ENCODE assay signal across 8 mouse cellular contexts in genomic region chr11:5100283-5100682, GRCm38 (mm10). TPM values are rescaled to one million over a fixed set of nuclear protein-coding genes. Genes with fewer than 3 reads are reported as not detected.
DNase-seq lines count a peak whose midpoint lies in the region; ATAC-seq and TF ChIP-seq lines count a peak whose summit lies in the region.

No protein-coding gene starts in this region.

- 0 out of 2 replicates have a peak, but pooled peaks have one; percentile 14 for TF ChIP-seq CTCF in kidney, adult 2 months (conservative IDR thresholded peaks at IDR 0.05; ENCODE audit: insufficient read depth, insufficient read length, low read depth, low read length)
- TF ChIP-seq CTCF in bone marrow, adult 2 months (IDR thresholded peaks at IDR 0.05; ENCODE audit: control insufficient read depth, insufficient read depth, low read length) = no peak

- H3K4me2 ChIP-seq in midbrain, embryonic 13.5 days (replicated peaks) = peak overlapping the region; percentile 76

- peak overlapping the region; percentile 70 for H3K4me3 ChIP-seq in kidney, adult 2 months (ENCODE audit: insufficient read depth, low read depth, low read length)
- H3K4me3 ChIP-seq in bone marrow, adult 2 months (replicated peaks; ENCODE audit: control insufficient read depth, low read depth, low read length) = peak overlapping the region; percentile 88
- H3K4me3 ChIP-seq in hindbrain, embryonic 10.5 days = peak overlapping the region; percentile 100
- H3K4me3 ChIP-seq in midbrain, embryonic 13.5 days (replicated peaks) = peak overlapping the region; percentile 99

- peak overlapping the region; percentile 4; the same call in 1 of the 2 replicates for H3K27ac ChIP-seq in kidney, adult 2 months (ENCODE audit: insufficient read depth, low read depth, low read length)
- no peak overlapping the region for H3K27ac ChIP-seq in bone marrow, adult 2 months (ENCODE audit: control insufficient read depth, insufficient read depth, low read depth, low read length, poor library complexity)
- peak overlapping the region; percentile 100 for H3K27ac ChIP-seq in hindbrain, embryonic 10.5 days
- H3K27ac ChIP-seq in midbrain, embryonic 13.5 days = peak overlapping the region; percentile 92

- no peaks in the 10 kb centered on the region for H3K36me3 ChIP-seq in kidney, adult 2 months (ENCODE audit: control insufficient read depth, insufficient read depth, low read length)
- H3K36me3 ChIP-seq in hindbrain, embryonic 10.5 days = peaks cover 51% of the 10 kb centered on the region
- peaks cover 20% of the 10 kb centered on the region for H3K36me3 ChIP-seq in midbrain, embryonic 13.5 days

- no peak for TF ChIP-seq POLR2A in kidney, adult 2 months (IDR thresholded peaks at IDR 0.05; ENCODE audit: low read depth, low read length)
- no peak for TF ChIP-seq POLR2A in bone marrow, adult 2 months (IDR thresholded peaks at IDR 0.05; ENCODE audit: borderline replicate concordance, control insufficient read depth, low read depth, low read length)

- DNase-seq in kidney, adult 2 months = peak; percentile 16
- DNase-seq in kidney, postnatal 10 days = no peak
- DNase-seq in hindbrain, embryonic 10.5 days (ENCODE audit: low spot score) = no peak
- DNase-seq in right cerebral cortex, adult 18-20 months = no peak
- no peak for DNase-seq in thymus, postnatal 10 days (ENCODE audit: low spot score in 2 of 2)
- no peak for DNase-seq in kidney, adult 8-10 months

- no peaks in the 10 kb centered on the region for H3K9me3 ChIP-seq in hindbrain, embryonic 10.5 days
- no peaks in the 10 kb centered on the region for H3K9me3 ChIP-seq in midbrain, embryonic 13.5 days

- WGBS in kidney, adult 2 months = under 1% methylated on average over 7 of the region's 7 CpGs
- 1% methylated on average over 7 of the region's 7 CpGs for WGBS in bone marrow, adult 2 months
- 3% methylated on average over 7 of the region's 7 CpGs for WGBS in hindbrain, embryonic 10.5 days
- WGBS in midbrain, embryonic 13.5 days = under 1% methylated on average over 7 of the region's 7 CpGs

- no peaks in the 10 kb centered on the region for H3K27me3 ChIP-seq in kidney, adult 2 months (replicated peaks; ENCODE audit: control insufficient read depth, insufficient read depth, low read length)
- no peaks in the 10 kb centered on the region for H3K27me3 ChIP-seq in hindbrain, embryonic 10.5 days (ENCODE audit: insufficient read depth, poor library complexity, severe bottlenecking)
- no peaks in the 10 kb centered on the region for H3K27me3 ChIP-seq in midbrain, embryonic 13.5 days

- H3K4me1 ChIP-seq in kidney, adult 2 months (ENCODE audit: control insufficient read depth, insufficient read depth, low read length) = peaks cover 7% of the 10 kb centered on the region; the same call in 1 of the 2 replicates
- no peaks in the 10 kb centered on the region; the same call in 1 of the 2 replicates for H3K4me1 ChIP-seq in bone marrow, adult 2 months (ENCODE audit: control insufficient read depth, insufficient read depth, low read length)
- peaks cover 35% of the 10 kb centered on the region for H3K4me1 ChIP-seq in hindbrain, embryonic 10.5 days (replicated peaks)
- H3K4me1 ChIP-seq in midbrain, embryonic 13.5 days (replicated peaks) = peaks cover 38% of the 10 kb centered on the region

- no peak for ATAC-seq in midbrain, embryonic 13.5 days

- H3K9ac ChIP-seq in midbrain, embryonic 13.5 days (replicated peaks) = peak overlapping the region; percentile 99

RNA-seq across cellular contexts. Expression of gene Ewsr1, which starts 1.2 kb away (rescaled TPM):
- polyA plus RNA-seq in kidney, adult 2 months (2012; rRNA removed) = 204 and 218 TPM in 2 replicates
- polyA plus RNA-seq in bone marrow, adult 2 months (2011; ENCODE audit: insufficient read depth, insufficient read length, low replicate concordance, missing spikeins) = 342 and 464 TPM in 2 replicates
- polyA plus RNA-seq in hindbrain, embryonic 10.5 days (2016; fragmentation: Nextera tagmentation; extraction: Ambion mirVana) = 877 and 924 TPM in 2 replicates
- 724 and 776 TPM in 2 replicates for polyA plus RNA-seq in midbrain, embryonic 13.5 days (2015; fragmentation: Nextera tagmentation; extraction: Ambion mirVana)

RNA-seq across cellular contexts. Expression of gene Rhbdd3, which starts 1.6 kb away (rescaled TPM):
- 26.4 and 35.6 TPM in 2 replicates for polyA plus RNA-seq in kidney, adult 2 months (2012; rRNA removed)
- 13.8 and 14.7 TPM in 2 replicates for polyA plus RNA-seq in bone marrow, adult 2 months (2011; ENCODE audit: insufficient read depth, insufficient read length, low replicate concordance, missing spikeins)
- 29.1 and 29.3 TPM in 2 replicates for polyA plus RNA-seq in hindbrain, embryonic 10.5 days (2016; fragmentation: Nextera tagmentation; extraction: Ambion mirVana)
- 32.8 and 33.1 TPM in 2 replicates for polyA plus RNA-seq in midbrain, embryonic 13.5 days (2015; fragmentation: Nextera tagmentation; extraction: Ambion mirVana)

RNA-seq across cellular contexts. Expression of gene Gas2l1, which starts 35.2 kb away (rescaled TPM):
- polyA plus RNA-seq in kidney, adult 2 months (2012; rRNA removed) = 40.2 and 48.3 TPM in 2 replicates
- 40.2 and 78.2 TPM in 2 replicates for polyA plus RNA-seq in bone marrow, adult 2 months (2011; ENCODE audit: insufficient read depth, insufficient read length, low replicate concordance, missing spikeins)
- polyA plus RNA-seq in hindbrain, embryonic 10.5 days (2016; fragmentation: Nextera tagmentation; extraction: Ambion mirVana) = 25.5 and 34.9 TPM in 2 replicates
- 13.0 and 20.9 TPM in 2 replicates for polyA plus RNA-seq in midbrain, embryonic 13.5 days (2015; fragmentation: Nextera tagmentation; extraction: Ambion mirVana)

RNA-seq across cellular contexts. Expression of gene Rasl10a, which starts 42.4 kb away (rescaled TPM):
- 1.1 and 1.3 TPM in 2 replicates for polyA plus RNA-seq in kidney, adult 2 months (2012; rRNA removed)
- polyA plus RNA-seq in bone marrow, adult 2 months (2011; ENCODE audit: insufficient read depth, insufficient read length, low replicate concordance, missing spikeins) = 6.6 TPM in 1 of 2 replicates, not detected in the other
- polyA plus RNA-seq in hindbrain, embryonic 10.5 days (2016; fragmentation: Nextera tagmentation; extraction: Ambion mirVana) = 0.44 and 0.84 TPM in 2 replicates
- polyA plus RNA-seq in midbrain, embryonic 13.5 days (2015; fragmentation: Nextera tagmentation; extraction: Ambion mirVana) = 0.55 and 0.66 TPM in 2 replicates

RNA-seq across cellular contexts. Expression of gene Emid1, which starts 51.8 kb away (rescaled TPM):
- 21.9 and 23.2 TPM in 2 replicates for polyA plus RNA-seq in kidney, adult 2 months (2012; rRNA removed)
- 7.8 and 20.2 TPM in 2 replicates for polyA plus RNA-seq in bone marrow, adult 2 months (2011; ENCODE audit: insufficient read depth, insufficient read length, low replicate concordance, missing spikeins)
- polyA plus RNA-seq in hindbrain, embryonic 10.5 days (2016; fragmentation: Nextera tagmentation; extraction: Ambion mirVana) = 31.9 and 40.0 TPM in 2 replicates
- polyA plus RNA-seq in midbrain, embryonic 13.5 days (2015; fragmentation: Nextera tagmentation; extraction: Ambion mirVana) = 5.6 and 6.7 TPM in 2 replicates
